25 mouse cellular contexts compared by ENCODE assay signal in genomic region chr1:15143922-15144591, GRCm38 (mm10).
"Had no signal": no experiment of that assay in that cellular context is flagged by ENCODE, and none has a peak within 500 bp of the region (broad histone marks: within the 10 kb centered on the region; RNA-seq: fewer than 3 reads in every experiment).

No protein-coding gene starts in this region.

- DNase-seq: forebrain, postnatal 0 days; gastrocnemius, postnatal 14 days; gastrocnemius, postnatal 36 days; heart, adult 11 months; heart, adult 2 months; heart, postnatal 14 days; heart, postnatal 36 days; kidney, adult 11 months; kidney, adult 2 months; kidney, adult 9 months; kidney, postnatal 14 days; kidney, postnatal 36 days had no signal

- H3K36me3 ChIP-seq: heart, embryonic 13.5 days; heart, embryonic 15.5 days; hindbrain, embryonic 13.5 days; hindbrain, embryonic 15.5 days; kidney, embryonic 15.5 days; limb, embryonic 10.5 days; limb, embryonic 12.5 days had no signal

- H3K4me2 ChIP-seq: heart, embryonic 11.5 days; heart, embryonic 13.5 days; heart, embryonic 15.5 days; hindbrain, embryonic 13.5 days; hindbrain, embryonic 15.5 days; kidney, embryonic 15.5 days; limb, embryonic 12.5 days had no signal

- H3K4me3 ChIP-seq: heart, adult 2 months; heart, embryonic 13.5 days; heart, embryonic 15.5 days; hindbrain, embryonic 13.5 days; hindbrain, embryonic 15.5 days; kidney, embryonic 15.5 days; layer of hippocampus, adult 2 months; left cerebral cortex, adult 2 months; limb, embryonic 10.5 days; limb, embryonic 12.5 days had no signal

- H3K9me3 ChIP-seq: heart, embryonic 13.5 days; heart, embryonic 15.5 days; hindbrain, embryonic 13.5 days; hindbrain, embryonic 15.5 days; kidney, embryonic 15.5 days; limb, embryonic 10.5 days; limb, embryonic 12.5 days had no signal

- H3K27me3 ChIP-seq: heart, embryonic 13.5 days; heart, embryonic 15.5 days; hindbrain, embryonic 13.5 days; hindbrain, embryonic 15.5 days; kidney, embryonic 15.5 days; limb, embryonic 12.5 days had no signal

- H3K9ac ChIP-seq: forebrain, postnatal 0 days; heart, embryonic 13.5 days; heart, embryonic 15.5 days; hindbrain, embryonic 13.5 days; hindbrain, embryonic 15.5 days; kidney, embryonic 15.5 days; limb, embryonic 12.5 days had no signal

- ATAC-seq: forebrain, postnatal 0 days; hindbrain, postnatal 0 days; intestine, embryonic 16.5 days had no signal

- H3K27ac ChIP-seq: heart, adult 2 months; heart, embryonic 13.5 days; heart, embryonic 15.5 days; hindbrain, embryonic 13.5 days; hindbrain, embryonic 15.5 days; hindbrain, postnatal 0 days; kidney, embryonic 15.5 days; kidney, postnatal 0 days; layer of hippocampus, adult 2 months; left cerebral cortex, adult 2 months; limb, embryonic 10.5 days; limb, embryonic 12.5 days had no signal

- H3K4me1 ChIP-seq: heart, embryonic 13.5 days; heart, embryonic 15.5 days; hindbrain, embryonic 13.5 days; hindbrain, embryonic 15.5 days; kidney, embryonic 15.5 days; limb, embryonic 10.5 days; limb, embryonic 12.5 days had no signal
